Mouse (Mus musculus): ENCODE results near the gene Ier5l.

- TF ChIP-seq CHD2 (IDR thresholded peaks at IDR 0.05; ENCODE audit: low read depth, low read length) (no peak), MAFK (IDR thresholded peaks at IDR 0.05; ENCODE audit: insufficient read depth, low read depth, low read length) (no peak), HCFC1 (IDR thresholded peaks at IDR 0.05; ENCODE audit: borderline replicate concordance, insufficient read depth, low read length) (no peak), ZNF384 (IDR thresholded peaks at IDR 0.05; ENCODE audit: low read depth, low read length) (no peak), ZC3H11A (IDR thresholded peaks at IDR 0.05; ENCODE audit: borderline replicate concordance, low read depth, low read length) (no peak)
Measured at GRCm38 (mm10) chr2:30466787-30467186, 7.2 kb downstream of the Ier5l start.

Data from ES-E14 (cell line).